Mouse (Mus musculus): Measurements from ENCODE around the gene Cfap61.

GRCm38 (mm10) chr2:145944286-145944685, 9.7 kb downstream of the Cfap61 start:
- TF ChIP-seq CTCF (IDR thresholded peaks at IDR 0.05; ENCODE audit: borderline replicate concordance, control insufficient read depth, extremely low read depth, insufficient read depth, low read length, poor library complexity) (no peak), POLR2A (IDR thresholded peaks at IDR 0.05; ENCODE audit: control insufficient read depth, extremely low read depth, insufficient read depth, low read length, poor library complexity) (no peak)
